Mouse (Mus musculus) liver, embryonic 14.5 days (tissue): Measurements from ENCODE around the gene Lmntd1.

Experiments
- CTCF ChIP-seq: IDR thresholded peaks from 2 replicates; pipeline ENCODE4 v1.5.1; 2016; ENCODE audit warnings: antibody characterized with exemption, low read depth, control low read depth
- EP300 ChIP-seq: IDR thresholded peaks from 2 replicates; pipeline ENCODE4 v1.6.1; 2016; ENCODE audit warnings: antibody characterized with exemption, low read depth

- TF ChIP-seq EP300, result no peak
- TF ChIP-seq CTCF, result no peak
Measured at GRCm38 (mm10) chr6:145652986-145653385, 38.9 kb upstream of the Lmntd1 start.
